Mouse (Mus musculus) central nervous system, embryonic 11.5 days (tissue): ENCODE data around the gene Fam43b. TPM values are rescaled to one million over a fixed set of nuclear protein-coding genes. Genes with fewer than 3 reads are reported as not detected.

ENCODE experiments used
- polyA plus RNA-seq: library from polyadenylated mRNA; depleted of rRNA; stranded (reverse); fragments of >200 nt; gene quantifications from 2 replicates; pipeline ENCODE4 v1.2.3, GENCODE M21; 2012; rRNA removed

Fam43b gene
- 0.04 and 0.16 TPM in 2 replicates for polyA plus RNA-seq

DNA sequence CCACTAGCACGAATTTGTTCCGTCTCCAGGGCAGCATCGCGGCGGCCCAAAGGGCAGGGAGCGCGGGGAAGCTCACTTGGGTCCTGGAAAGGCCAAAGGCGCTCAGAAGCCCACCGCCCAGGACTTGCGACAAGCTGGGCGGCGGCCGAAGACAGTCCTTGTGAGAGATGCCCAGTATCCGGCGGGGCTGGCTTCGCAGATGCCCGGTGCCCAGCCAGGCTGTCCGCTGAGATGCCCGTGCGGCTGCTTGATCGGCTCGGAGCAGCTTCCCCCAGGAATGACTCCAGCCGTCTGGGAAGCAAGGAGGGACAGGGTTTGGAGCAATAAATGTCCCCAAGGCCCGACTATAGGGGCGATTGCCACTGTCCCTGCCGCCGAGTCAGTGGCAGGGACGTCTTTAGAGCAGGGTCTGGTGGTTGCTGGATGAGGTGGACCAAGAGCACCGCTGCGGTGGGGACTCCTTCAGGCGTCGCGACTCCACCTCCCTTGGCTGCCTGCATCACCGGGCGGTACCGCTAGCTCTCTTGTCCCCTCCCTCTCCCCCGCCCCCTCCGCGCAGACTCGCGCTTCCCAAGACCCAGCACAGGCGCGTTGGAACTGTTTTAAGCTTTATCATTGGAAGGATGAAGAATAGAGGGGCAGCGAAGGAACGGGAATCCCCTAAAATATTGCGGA is at the start of gene Fam43b:
Gene Fam43b (minus strand): TSS at position 558 of the 675 bp plus-strand sequence.

DNA sequence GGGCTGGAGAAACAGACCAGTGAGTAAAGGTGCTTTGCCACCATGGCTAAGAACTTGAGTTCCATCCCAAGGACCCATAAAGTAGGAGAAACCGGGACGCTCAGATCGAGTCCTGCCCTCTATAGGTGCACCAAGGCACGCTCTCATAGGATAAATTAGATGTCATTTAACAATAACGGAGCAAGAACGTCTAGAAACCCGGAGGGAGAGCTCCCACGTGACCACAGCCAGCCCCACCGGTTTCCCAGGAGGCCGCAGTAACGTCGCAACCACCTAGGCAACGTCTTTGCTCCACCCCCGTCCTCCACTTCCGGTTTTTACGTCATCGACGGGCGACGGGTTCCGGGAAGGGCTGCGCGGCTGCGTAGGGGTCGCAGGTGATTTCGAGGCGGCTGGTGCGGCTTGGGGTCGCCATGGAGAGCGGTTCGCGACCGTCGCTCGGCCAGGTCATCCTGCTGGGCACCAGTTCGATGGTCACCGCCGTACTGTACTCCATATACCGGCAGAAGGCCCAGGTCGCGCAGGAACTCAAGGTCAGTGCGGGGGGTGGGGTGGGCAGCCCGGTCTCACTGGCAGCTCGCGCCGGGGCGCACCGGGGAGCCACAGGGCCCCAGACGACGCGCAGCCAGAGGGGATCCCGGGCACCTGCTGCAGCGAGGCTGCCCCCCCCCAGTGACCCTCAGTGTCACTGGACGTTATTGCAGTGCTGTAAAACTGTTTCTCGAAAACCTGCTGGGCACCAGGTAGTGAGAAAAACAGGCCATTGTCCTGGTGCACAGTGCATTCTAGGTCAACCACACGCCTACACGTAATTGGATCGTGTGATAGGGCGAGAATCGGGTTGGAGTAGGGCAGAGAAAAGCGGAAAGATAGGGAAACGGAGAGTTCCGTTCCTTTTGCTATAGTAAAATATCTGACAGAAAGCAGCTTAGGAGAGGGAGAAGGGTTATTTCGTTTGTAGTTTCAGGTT is 38.3 kb upstream of the Fam43b start, which contains the start of gene Mul1:
Gene Mul1 (plus strand): TSS at position 325 of the 970 bp plus-strand sequence.

DNA sequence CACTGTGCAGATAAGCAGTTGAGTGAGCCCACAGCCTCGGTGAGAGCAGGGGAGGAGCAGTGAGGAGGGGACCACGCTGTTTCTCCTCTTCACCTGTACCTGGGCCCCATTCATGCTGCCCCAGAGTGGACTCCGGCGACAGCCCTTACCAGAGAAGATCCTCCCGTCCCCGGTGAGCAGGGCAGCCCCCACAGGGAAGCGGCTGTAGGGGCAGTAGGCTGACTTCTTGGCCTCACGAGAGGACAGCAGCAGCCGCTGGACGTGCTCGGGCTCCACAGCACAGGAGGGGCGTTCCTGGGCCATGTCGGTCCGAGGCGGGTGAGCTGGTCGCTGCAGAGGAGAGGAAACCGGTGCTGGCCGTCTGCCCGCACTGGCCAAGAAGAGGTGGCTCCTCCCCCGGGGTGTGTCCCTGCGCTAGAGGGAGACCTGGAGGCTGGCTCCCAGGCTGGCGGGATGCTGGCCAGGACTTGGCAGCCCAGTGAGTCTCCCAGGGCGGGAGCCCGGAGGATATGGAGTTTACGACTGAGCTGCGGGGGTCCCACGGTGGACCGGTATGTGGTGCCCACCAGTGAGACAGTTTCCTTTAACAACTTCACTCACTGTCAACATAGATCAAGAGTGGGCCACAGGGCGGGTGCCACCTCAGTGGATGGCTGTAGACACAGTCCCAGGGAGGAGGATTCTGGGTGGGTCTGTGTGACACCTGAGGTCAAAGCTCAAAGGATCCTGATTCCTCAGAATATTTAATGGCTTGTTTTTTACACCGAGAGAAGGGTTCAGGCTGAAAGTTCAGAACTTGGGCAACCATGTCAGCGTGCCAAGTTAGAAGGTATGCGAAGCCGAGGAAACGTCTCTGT is 28.5 kb downstream of the Fam43b start, which contains the start of gene Cda:
Gene Cda (minus strand): TSS at position 352 of the 857 bp plus-strand sequence.

Other genes starting within 250 kb of the Fam43b start
- 169 and 208 TPM in 2 replicates for gene Hp1bp3, start 180.2 kb downstream of the Fam43b start, polyA plus RNA-seq
- gene Sh2d5, start 146.1 kb downstream of the Fam43b start, polyA plus RNA-seq, result 3.3 and 4.1 TPM in 2 replicates
- gene Kif17, start 146.1 kb downstream of the Fam43b start, polyA plus RNA-seq, result 0.76 and 1.4 TPM in 2 replicates
- gene Ddost, start 91.8 kb downstream of the Fam43b start, polyA plus RNA-seq, result 158 and 167 TPM in 2 replicates
- gene Pink1, start 70.2 kb downstream of the Fam43b start, polyA plus RNA-seq, result 30.7 and 35.9 TPM in 2 replicates
- 1.9 and 2.7 TPM in 2 replicates for gene Cda, start 28.5 kb downstream of the Fam43b start, polyA plus RNA-seq
- gene Mul1, start 38.1 kb upstream of the Fam43b start, polyA plus RNA-seq, result 15.1 and 15.4 TPM in 2 replicates
- 14.0 and 18.2 TPM in 2 replicates for gene Camk2n1, start 57.8 kb upstream of the Fam43b start, polyA plus RNA-seq
- gene Vwa5b1, start 239.4 kb upstream of the Fam43b start, polyA plus RNA-seq, result 0.20 and 0.37 TPM in 2 replicates